Mouse (Mus musculus) liver, embryonic 11.5 days (tissue): ENCODE results near the gene Sqor. TPM values are rescaled to one million over a fixed set of nuclear protein-coding genes. Genes with fewer than 3 reads are reported as not detected.
A peak's percentile ranks its signal among the peaks of the same experiment; 100 is the strongest.

Source experiments
- ATAC-seq: fragments of 200-750 bp; cut with Nextera tagmentation; replicated peaks from 2 replicates; pipeline ENCODE4 v1.8.0; 2017; ENCODE audit warnings: moderate number of reproducible peaks, mild to moderate bottlenecking, moderate TSS enrichment, moderate library complexity; ENCODE audit not compliant: low FRiP score
- DNase-seq: peaks from one replicate; pipeline ENCODE4 v3.0.0-alpha.2; 2017; ENCODE audit warnings: low spot score
- H3K27ac ChIP-seq: fragments of 300-500 bp; sonication (generic); 2 replicates; pipeline ENCODE4 v1.5.1; 2014; ENCODE audit warnings: mild to moderate bottlenecking, low read depth, low read length, control low read depth
- H3K27me3 ChIP-seq: fragments of 300-500 bp; sonication (generic); replicated peaks from 2 replicates; pipeline ENCODE4 v1.6.1; 2014; ENCODE audit warnings: low read length, mixed read lengths; ENCODE audit not compliant: control insufficient read depth, insufficient read depth
- H3K36me3 ChIP-seq: fragments of 300-500 bp; sonication (generic); 2 replicates; pipeline ENCODE4 v1.6.1; 2014; ENCODE audit warnings: mild to moderate bottlenecking, low read length, moderate library complexity, mixed read lengths; ENCODE audit not compliant: control insufficient read depth, insufficient read depth
- H3K4me1 ChIP-seq: fragments of 300-500 bp; sonication (generic); replicated peaks from 2 replicates; pipeline ENCODE4 v1.6.1; 2014; ENCODE audit warnings: low read length, mixed read lengths; ENCODE audit not compliant: control insufficient read depth, insufficient read depth
- H3K4me2 ChIP-seq: fragments of 300-500 bp; sonication (generic); 2 replicates; pipeline ENCODE4 v1.6.1; 2014; ENCODE audit warnings: mild to moderate bottlenecking, control low read depth, moderate library complexity
- H3K4me3 ChIP-seq: fragments of 300-500 bp; sonication (generic); 2 replicates; pipeline ENCODE4 v1.5.1; 2014; ENCODE audit warnings: low read depth, low read length, control low read depth
- H3K9ac ChIP-seq: fragments of 300-500 bp; sonication (generic); 2 replicates; pipeline ENCODE4 v1.6.1; 2014; ENCODE audit warnings: low read depth, low read length, control low read depth
- H3K9me3 ChIP-seq: fragments of 300-500 bp; sonication (generic); 2 replicates; pipeline ENCODE4 v1.6.1; 2016; ENCODE audit warnings: low read length, inconsistent platforms, mixed read lengths; ENCODE audit not compliant: control insufficient read depth
- WGBS: fragments of 180-500 bp; shearing (Covaris S2); extraction: QIAGEN DNeasy Blood & Tissue Kit; methylation state at CpG from one replicate; pipeline ENCODE4 v1.1.7; 2014; 5-methylcytosine and 5-hydroxymethylcytosine counted together
- polyA plus RNA-seq: library from polyadenylated mRNA; unstranded; fragments of >200 nt; fragmentation: Nextera tagmentation; extraction: Ambion mirVana; gene quantifications from 2 replicates; pipeline ENCODE4 v1.2.1, GENCODE M21; 2014

Sqor gene
- 2.3 and 2.5 TPM in 2 replicates for polyA plus RNA-seq

DNA sequence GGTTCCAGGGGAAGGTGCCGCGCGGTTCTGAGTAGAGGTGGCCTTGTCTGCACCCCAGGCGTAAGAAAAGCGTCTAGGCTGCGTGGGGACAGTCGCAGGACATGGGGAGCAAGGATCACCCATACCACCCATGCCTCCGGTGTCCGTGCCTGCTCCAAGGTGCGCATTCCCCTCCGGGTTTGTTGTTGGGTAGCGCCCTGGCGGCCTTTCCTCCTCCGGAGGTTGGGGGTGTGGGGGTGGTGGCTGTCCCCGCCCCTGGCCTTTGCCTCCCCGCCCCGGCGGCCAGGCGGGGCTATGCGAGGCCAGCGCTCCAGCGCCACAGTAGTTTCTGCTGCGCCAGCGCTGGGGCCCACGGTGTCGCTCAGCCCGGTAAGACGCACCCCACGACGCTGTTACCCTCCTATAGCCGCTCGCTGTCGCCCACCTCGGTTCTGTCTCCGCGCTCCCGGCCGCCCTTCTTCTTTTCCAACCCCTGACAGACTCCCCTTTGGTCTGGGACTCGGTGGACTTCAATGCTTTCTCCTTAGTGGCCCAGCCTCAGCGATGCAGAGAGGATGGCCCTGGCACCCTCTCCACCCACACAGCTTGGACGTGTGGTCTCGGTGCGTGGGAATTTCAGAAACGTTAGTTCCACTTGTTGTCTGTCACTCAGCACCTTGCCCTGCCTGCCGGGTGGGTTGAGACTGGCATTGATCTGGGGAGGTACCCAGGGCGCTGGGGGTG lies at the start of gene Sqor:
Gene Sqor (plus strand): TSS at position 167 of the 723 bp plus-strand sequence.
- WGBS = 2% methylated on average over 45 of the region's 46 CpGs
- Histone ChIP-seq H3K4me1 (peaks cover 2% of the 10 kb centered on the region; the same call in 1 of the 2 replicates), H3K9ac (peak within 1 kb of the TSS; percentile 35), H3K4me2 (peak within 1 kb of the TSS; percentile 78), H3K9me3 (no peaks in the 10 kb centered on the region), H3K4me3 (peak within 1 kb of the TSS; percentile 47), H3K27ac (no peak within 1 kb of the TSS), H3K27me3 (peaks cover 17% of the 10 kb centered on the region), H3K36me3 (no peaks in the 10 kb centered on the region)
- ATAC-seq (peak; percentile 79), DNase-seq (peak; percentile 54)

DNA sequence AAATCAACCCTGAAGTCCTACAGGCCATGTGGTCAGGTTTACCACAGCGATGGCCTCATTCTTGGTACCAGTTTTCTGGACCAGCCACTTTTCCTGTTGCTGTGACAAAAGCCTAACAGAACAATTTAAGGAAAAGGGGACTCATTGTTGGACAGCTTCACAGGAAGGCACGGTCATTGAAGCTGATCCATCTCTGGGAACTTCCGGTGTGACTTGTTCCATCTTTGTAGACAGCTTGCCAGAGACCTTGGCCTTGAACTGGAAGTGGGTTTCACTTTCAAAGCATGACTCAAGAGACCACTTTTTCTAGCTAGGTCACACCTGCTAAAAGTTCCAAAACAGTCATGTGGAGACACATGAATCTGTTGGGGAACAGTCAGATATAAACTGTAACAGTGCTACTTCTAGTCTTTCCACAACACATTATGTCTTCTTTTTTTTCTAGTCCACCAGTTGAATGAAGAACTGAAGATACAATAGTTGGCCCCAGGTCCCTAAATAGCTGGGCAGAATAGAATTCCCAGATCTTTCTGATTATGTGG lies 48.7 kb upstream of the Sqor start:
- no peaks in the 10 kb centered on the region for H3K27me3 ChIP-seq
- no peaks in the 10 kb centered on the region for H3K36me3 ChIP-seq
- H3K9me3 ChIP-seq = no peaks in the 10 kb centered on the region
- no peak for DNase-seq
- no peaks in the 10 kb centered on the region for H3K4me1 ChIP-seq
- no peak overlapping the region for H3K27ac ChIP-seq
- 60% methylated on average over 3 of the region's 3 CpGs for WGBS
- no peak overlapping the region for H3K9ac ChIP-seq
- H3K4me2 ChIP-seq = no peak overlapping the region
- no peak overlapping the region for H3K4me3 ChIP-seq
- no peak for ATAC-seq

DNA sequence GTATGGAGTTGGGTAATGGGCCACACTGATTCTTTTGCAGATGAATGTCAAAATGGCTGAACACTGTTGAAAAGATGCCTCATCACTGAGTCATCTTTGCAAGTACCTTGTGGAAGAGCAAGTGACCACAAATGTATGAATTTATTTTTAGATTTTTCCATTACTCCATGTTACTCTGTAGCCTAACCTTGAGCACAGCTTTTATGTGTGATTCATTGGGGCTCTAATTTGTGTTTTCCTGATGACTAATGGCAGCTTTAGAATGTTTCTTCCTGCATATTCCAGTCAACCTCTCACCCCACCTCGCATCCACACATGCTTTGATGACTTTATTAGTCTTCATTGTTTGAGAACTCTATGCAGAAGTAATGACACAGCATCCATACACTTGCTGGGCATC lies 45.8 kb upstream of the Sqor start:
- Histone ChIP-seq H3K9ac (no peak overlapping the region), H3K27me3 (no peaks in the 10 kb centered on the region), H3K27ac (no peak overlapping the region), H3K4me1 (no peaks in the 10 kb centered on the region), H3K4me2 (no peak overlapping the region), H3K36me3 (no peaks in the 10 kb centered on the region), H3K4me3 (no peak overlapping the region), H3K9me3 (no peaks in the 10 kb centered on the region)
- DNase-seq (no peak), ATAC-seq (no peak)
- WGBS = 44% methylated on average over 1 of the region's 1 CpGs

DNA sequence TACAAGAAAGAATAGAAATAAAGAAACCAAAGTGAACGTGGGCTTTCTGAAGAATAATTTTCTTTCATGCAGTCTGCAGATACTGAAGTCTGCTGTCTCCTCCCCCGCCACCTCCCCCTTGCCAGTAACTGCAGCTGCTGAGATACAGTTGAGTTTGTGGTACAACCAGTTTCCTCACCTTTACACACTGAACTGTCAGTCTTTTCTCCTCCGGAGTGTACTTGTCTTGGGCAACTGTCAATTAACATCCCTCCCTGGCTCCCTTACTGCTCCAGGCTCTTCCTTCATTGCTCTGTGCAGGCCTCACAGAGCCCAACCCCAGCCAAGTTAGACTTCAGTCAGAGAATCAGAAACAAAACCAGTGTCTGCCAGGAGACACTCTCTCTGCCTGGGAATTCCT lies 44.5 kb upstream of the Sqor start:
- ATAC-seq = no peak
- no peak overlapping the region for H3K4me3 ChIP-seq
- H3K9me3 ChIP-seq = no peaks in the 10 kb centered on the region
- H3K36me3 ChIP-seq = no peaks in the 10 kb centered on the region
- H3K9ac ChIP-seq = no peak overlapping the region
- H3K4me1 ChIP-seq = no peaks in the 10 kb centered on the region
- H3K4me2 ChIP-seq = no peak overlapping the region
- no peak for DNase-seq
- H3K27ac ChIP-seq = no peak overlapping the region
- 66% methylated on average over 3 of the region's 3 CpGs for WGBS
- no peaks in the 10 kb centered on the region for H3K27me3 ChIP-seq

DNA sequence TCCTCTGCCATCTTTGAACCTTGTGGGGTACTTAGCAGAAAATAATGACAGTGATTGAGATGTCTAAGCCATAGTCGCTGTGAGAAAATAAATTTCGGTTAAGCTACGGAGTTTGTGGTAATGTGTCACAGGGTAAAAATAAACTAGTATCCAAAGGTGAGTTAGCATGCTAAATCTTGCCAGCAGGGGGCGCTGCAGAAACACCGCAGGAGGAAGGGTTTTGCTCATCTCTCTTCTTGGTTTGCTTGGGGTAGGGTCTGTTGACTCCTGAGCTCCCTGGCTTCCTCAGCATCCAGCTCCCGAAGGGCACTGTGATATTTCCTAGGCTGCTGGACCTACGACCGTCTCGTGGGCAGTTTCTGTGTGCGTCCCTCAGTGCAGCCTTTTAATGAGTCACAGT lies 39.4 kb upstream of the Sqor start:
- WGBS = 44% methylated on average over 10 of the region's 10 CpGs
- no peak for DNase-seq
- no peak overlapping the region for H3K4me3 ChIP-seq

DNA sequence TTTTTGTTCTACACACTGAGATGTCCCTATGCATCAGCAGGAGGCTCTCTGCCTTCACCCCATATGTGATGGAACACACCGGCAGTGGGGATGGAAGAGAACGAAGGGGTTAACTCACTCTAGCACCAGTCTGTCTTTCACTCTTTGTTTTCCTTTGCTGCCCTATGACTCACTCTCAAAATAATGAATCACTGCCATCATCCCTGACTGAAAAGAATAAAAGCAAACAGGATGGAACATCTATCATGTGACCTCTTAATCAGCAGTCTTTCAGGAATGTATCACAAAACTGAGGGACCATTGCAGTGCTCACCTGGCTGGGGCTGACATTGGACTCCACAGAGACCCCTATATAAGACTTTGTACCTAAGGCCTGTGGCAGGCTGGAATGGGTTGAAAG lies 33.6 kb upstream of the Sqor start:
- Histone ChIP-seq H3K4me3 (no peak overlapping the region), H3K9me3 (no peaks in the 10 kb centered on the region), H3K4me1 (no peaks in the 10 kb centered on the region), H3K9ac (no peak overlapping the region), H3K4me2 (no peak overlapping the region), H3K27ac (no peak overlapping the region), H3K27me3 (peaks cover 13% of the 10 kb centered on the region; the same call in 1 of the 2 replicates), H3K36me3 (no peaks in the 10 kb centered on the region)
- DNase-seq (no peak), ATAC-seq (no peak)
- 71% methylated on average over 2 of the region's 2 CpGs for WGBS

More for the DNA sequence above, 39.4 kb upstream of the Sqor start:
- no peaks in the 10 kb centered on the region for H3K36me3 ChIP-seq
- no peak for ATAC-seq
- no peak overlapping the region for H3K9ac ChIP-seq
- no peaks in the 10 kb centered on the region for H3K27me3 ChIP-seq
- no peak overlapping the region for H3K27ac ChIP-seq
- H3K9me3 ChIP-seq = no peaks in the 10 kb centered on the region
- no peaks in the 10 kb centered on the region for H3K4me1 ChIP-seq
- no peak overlapping the region for H3K4me2 ChIP-seq

DNA sequence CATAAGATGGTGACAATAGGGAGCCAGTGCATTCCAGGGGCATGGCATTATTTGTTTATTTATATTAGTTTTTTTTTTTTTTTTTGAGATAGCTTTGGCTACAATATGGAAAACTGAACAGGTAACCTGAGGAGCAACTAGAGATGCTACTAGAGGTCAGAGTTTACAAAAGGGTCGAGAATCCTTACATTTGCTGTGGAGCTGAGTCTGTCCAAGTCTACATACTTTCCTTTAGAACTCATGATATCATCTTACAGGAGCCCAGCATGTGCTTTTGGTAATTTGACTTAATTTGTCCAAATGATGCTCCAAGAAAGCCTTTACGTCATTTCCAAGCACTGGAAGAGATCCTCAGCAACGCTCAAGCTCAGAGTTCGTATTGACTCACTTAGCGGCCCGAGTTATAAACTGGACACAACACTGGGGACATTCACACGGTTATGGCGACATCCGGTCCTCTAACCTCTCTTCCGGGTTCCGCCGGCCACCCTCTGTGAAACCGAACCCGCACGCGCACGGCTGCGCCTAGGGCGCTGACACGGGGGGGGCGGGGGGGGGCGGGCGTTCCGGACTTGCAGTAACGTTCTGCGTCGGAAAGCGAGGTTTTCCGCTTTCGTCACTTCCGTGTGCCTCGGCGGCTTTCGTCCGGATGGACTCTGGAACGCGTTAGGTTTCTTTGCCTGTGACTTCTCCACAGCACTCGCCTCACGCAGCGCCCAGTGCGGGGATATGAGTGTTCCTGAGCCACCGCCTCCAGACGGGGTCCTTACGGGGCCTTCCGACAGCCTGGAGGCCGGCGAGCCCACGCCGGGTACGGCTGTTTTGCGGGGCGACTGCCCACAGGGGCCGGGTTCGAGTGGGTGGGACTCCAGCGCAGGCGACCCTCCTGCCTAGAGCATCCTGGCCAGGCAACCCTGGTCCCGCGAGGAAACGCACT lies 26.9 kb upstream of the Sqor start, which contains the start of gene Bloc1s6:
Gene Bloc1s6 (plus strand): TSS at position 610 of the 937 bp plus-strand sequence.
- peak; percentile 88 for DNase-seq
- Histone ChIP-seq H3K4me1 (peaks cover 5% of the 10 kb centered on the region; the same call in 1 of the 2 replicates), H3K27ac (peak within 1 kb of the TSS; percentile 70; the same call in 1 of the 2 replicates), H3K9me3 (no peaks in the 10 kb centered on the region), H3K36me3 (no peaks in the 10 kb centered on the region), H3K4me2 (peak within 1 kb of the TSS; percentile 69), H3K27me3 (peaks cover 13% of the 10 kb centered on the region; the same call in 1 of the 2 replicates), H3K4me3 (peak within 1 kb of the TSS; percentile 86), H3K9ac (peak within 1 kb of the TSS; percentile 94)
- under 1% methylated on average over 52 of the region's 59 CpGs for WGBS
- ATAC-seq = peak; percentile 94

DNA sequence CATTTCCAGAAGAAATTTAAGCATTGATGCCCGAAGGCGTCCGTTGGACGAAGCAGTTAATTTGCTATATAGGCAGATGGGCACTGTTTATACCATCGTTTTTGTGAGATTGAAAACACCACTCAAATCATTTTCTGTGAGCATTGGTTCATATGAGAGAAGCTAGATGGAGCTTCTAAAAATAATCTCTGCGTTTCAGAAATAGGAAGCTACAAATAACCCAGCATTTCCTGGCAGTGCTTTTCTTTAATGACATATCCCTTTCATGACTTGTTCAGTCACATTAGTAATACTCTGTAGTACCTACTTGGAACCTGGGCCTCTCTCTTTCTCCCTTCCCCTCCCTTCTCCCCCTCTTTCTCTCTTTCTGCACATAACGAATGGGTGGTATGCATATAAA lies 26.0 kb upstream of the Sqor start:
- peak overlapping the region; percentile 94 for H3K9ac ChIP-seq
- DNase-seq = no peak
- peaks cover 5% of the 10 kb centered on the region; the same call in 1 of the 2 replicates for H3K4me1 ChIP-seq
- no peaks in the 10 kb centered on the region for H3K36me3 ChIP-seq
- no peaks in the 10 kb centered on the region for H3K9me3 ChIP-seq
- no peak for ATAC-seq
- H3K4me3 ChIP-seq = peak overlapping the region; percentile 86
- no peak overlapping the region for H3K27ac ChIP-seq
- 32% methylated on average over 7 of the region's 7 CpGs for whole genome bisulfite sequencing
- H3K27me3 ChIP-seq = peaks cover 12% of the 10 kb centered on the region; the same call in 1 of the 2 replicates
- peak overlapping the region; percentile 69 for H3K4me2 ChIP-seq
